In genomic region chr13:16022536-16022935, GRCm38 (mm10) we compare ENCODE assay signal across 18 mouse cellular contexts. TPM values are rescaled to one million over a fixed set of nuclear protein-coding genes. Genes with fewer than 3 reads are reported as not detected.
DNase-seq lines count a peak whose midpoint lies in the region; ATAC-seq lines count a peak whose summit lies in the region.
"Had no signal": no experiment of that assay in that cellular context is flagged by ENCODE, and none has a peak within 500 bp of the region (broad histone marks: within the 10 kb centered on the region; RNA-seq: fewer than 3 reads in every experiment).

No protein-coding gene starts in this region.

- H3K9ac ChIP-seq in forebrain, embryonic 15.5 days (replicated peaks) = no peak overlapping the region
- H3K9ac ChIP-seq in forebrain, embryonic 11.5 days (ENCODE audit: low read length) = no peak overlapping the region
- no peak overlapping the region; the same call in 1 of the 2 replicates for H3K9ac ChIP-seq in hindbrain, embryonic 16.5 days (ENCODE audit: low read depth, low read length)
- H3K9ac ChIP-seq in hindbrain, embryonic 12.5 days = no peak overlapping the region
- no peak overlapping the region for H3K9ac ChIP-seq in midbrain, embryonic 16.5 days (ENCODE audit: low read depth, low read length)
- H3K9ac ChIP-seq in midbrain, embryonic 13.5 days (replicated peaks) = no peak overlapping the region
- H3K9ac ChIP-seq: liver, postnatal 0 days had no signal

- H3K4me2 ChIP-seq in forebrain, embryonic 15.5 days (replicated peaks) = peak overlapping the region; percentile 15; the same call in 1 of the 2 replicates
- H3K4me2 ChIP-seq in forebrain, embryonic 11.5 days (ENCODE audit: low read depth, low read length, severe bottlenecking) = no peak overlapping the region
- H3K4me2 ChIP-seq in hindbrain, embryonic 16.5 days (ENCODE audit: low read length) = peak overlapping the region; percentile 54
- H3K4me2 ChIP-seq in hindbrain, embryonic 12.5 days (replicated peaks) = no peak overlapping the region
- peak overlapping the region; percentile 51 for H3K4me2 ChIP-seq in midbrain, embryonic 16.5 days (ENCODE audit: low read length)
- no peak overlapping the region; the same call in 1 of the 2 replicates for H3K4me2 ChIP-seq in midbrain, embryonic 13.5 days (replicated peaks)
- H3K4me2 ChIP-seq: heart, embryonic 11.5 days had no signal

- 0 out of 2 replicates have a peak, but pooled peaks cover 2% of the 10 kb centered on the region for H3K27me3 ChIP-seq in forebrain, embryonic 15.5 days
- H3K27me3 ChIP-seq in forebrain, embryonic 11.5 days (ENCODE audit: control insufficient read depth, insufficient read depth, low read length) = peaks cover 6% of the 10 kb centered on the region; the same call in 1 of the 2 replicates
- H3K27me3 ChIP-seq in hindbrain, embryonic 16.5 days (replicated peaks; ENCODE audit: control insufficient read depth, insufficient read depth, low read length) = no peaks in the 10 kb centered on the region; the same call in 1 of the 2 replicates
- peaks cover 17% of the 10 kb centered on the region for H3K27me3 ChIP-seq in hindbrain, embryonic 12.5 days
- H3K27me3 ChIP-seq in midbrain, embryonic 16.5 days (ENCODE audit: control insufficient read depth, insufficient read depth, low read depth, low read length) = peaks cover 9% of the 10 kb centered on the region
- peaks cover 18% of the 10 kb centered on the region for H3K27me3 ChIP-seq in midbrain, embryonic 13.5 days

- ATAC-seq in forebrain, embryonic 15.5 days (replicated peaks) = no peak
- no peak for ATAC-seq in forebrain, embryonic 11.5 days (replicated peaks; ENCODE audit: low FRiP score)
- ATAC-seq in hindbrain, embryonic 16.5 days = no peak; the same call in 1 of the 2 replicates
- ATAC-seq in hindbrain, embryonic 12.5 days (ENCODE audit: low FRiP score) = no peak
- ATAC-seq in midbrain, embryonic 16.5 days = no peak
- ATAC-seq in midbrain, embryonic 13.5 days = no peak
- ATAC-seq in erythroblast, adult 5-6 weeks (replicated peaks; ENCODE audit: low FRiP score, poor library complexity, severe bottlenecking) = no peak
- ATAC-seq: intestine, embryonic 16.5 days; liver, postnatal 0 days had no signal

- no peak for DNase-seq in forebrain, embryonic 11.5 days (ENCODE audit: low spot score)
- DNase-seq in telencephalon, adult 2 months (ENCODE audit: low read depth, low spot score) = peak; percentile 39
- DNase-seq: adrenal gland, postnatal 14 days; cerebellum, postnatal 25 days; gastrocnemius, adult 2 months; kidney, postnatal 10 days; liver, postnatal 0 days; lung, postnatal 4 days; thymus, adult 18-20 months had no signal

- H3K27ac ChIP-seq in forebrain, embryonic 15.5 days (replicated peaks) = no peak overlapping the region
- H3K27ac ChIP-seq in forebrain, embryonic 11.5 days (ENCODE audit: low read depth, low read length) = no peak overlapping the region
- H3K27ac ChIP-seq in hindbrain, embryonic 16.5 days (ENCODE audit: low read depth, low read length) = no peak overlapping the region
- H3K27ac ChIP-seq in hindbrain, embryonic 12.5 days = no peak overlapping the region
- peak overlapping the region; percentile 60 for H3K27ac ChIP-seq in midbrain, embryonic 16.5 days (ENCODE audit: low read length)
- H3K27ac ChIP-seq in midbrain, embryonic 13.5 days = no peak overlapping the region
- H3K27ac ChIP-seq: gastrocnemius, adult 2 months had no signal

- H3K4me1 ChIP-seq in forebrain, embryonic 15.5 days = peaks cover 14% of the 10 kb centered on the region
- H3K4me1 ChIP-seq in forebrain, embryonic 11.5 days (replicated peaks; ENCODE audit: control insufficient read depth, insufficient read depth, low read length) = no peaks in the 10 kb centered on the region
- H3K4me1 ChIP-seq in hindbrain, embryonic 16.5 days (ENCODE audit: control insufficient read depth, insufficient read depth, low read depth, low read length) = peaks cover 4% of the 10 kb centered on the region; the same call in 1 of the 2 replicates
- H3K4me1 ChIP-seq in hindbrain, embryonic 12.5 days = peaks cover 5% of the 10 kb centered on the region
- 0 out of 2 replicates have a peak, but pooled peaks cover 6% of the 10 kb centered on the region for H3K4me1 ChIP-seq in midbrain, embryonic 16.5 days (ENCODE audit: control insufficient read depth, insufficient read depth, low read length)
- peaks cover 4% of the 10 kb centered on the region for H3K4me1 ChIP-seq in midbrain, embryonic 13.5 days (replicated peaks)

- 89% methylated on average over 8 of the region's 8 CpGs for WGBS in forebrain, embryonic 15.5 days
- 90% methylated on average over 8 of the region's 8 CpGs for WGBS in forebrain, embryonic 11.5 days
- 86% methylated on average over 8 of the region's 8 CpGs for WGBS in hindbrain, embryonic 16.5 days
- WGBS in hindbrain, embryonic 12.5 days = 93% methylated on average over 8 of the region's 8 CpGs
- WGBS in midbrain, embryonic 16.5 days = 93% methylated on average over 8 of the region's 8 CpGs
- WGBS in midbrain, embryonic 13.5 days = 94% methylated on average over 8 of the region's 8 CpGs

- no peaks in the 10 kb centered on the region for H3K9me3 ChIP-seq in forebrain, embryonic 15.5 days
- no peaks in the 10 kb centered on the region for H3K9me3 ChIP-seq in forebrain, embryonic 11.5 days (ENCODE audit: control insufficient read depth, low read length)
- no peaks in the 10 kb centered on the region for H3K9me3 ChIP-seq in hindbrain, embryonic 16.5 days (ENCODE audit: control insufficient read depth, low read length)
- H3K9me3 ChIP-seq in hindbrain, embryonic 12.5 days (replicated peaks) = no peaks in the 10 kb centered on the region
- no peaks in the 10 kb centered on the region for H3K9me3 ChIP-seq in midbrain, embryonic 16.5 days (replicated peaks; ENCODE audit: control insufficient read depth, low read length, poor library complexity, severe bottlenecking)
- H3K9me3 ChIP-seq in midbrain, embryonic 13.5 days = no peaks in the 10 kb centered on the region

- no peaks in the 10 kb centered on the region for H3K36me3 ChIP-seq in forebrain, embryonic 15.5 days
- no peaks in the 10 kb centered on the region for H3K36me3 ChIP-seq in forebrain, embryonic 11.5 days (ENCODE audit: control insufficient read depth, insufficient read depth, low read length)
- no peaks in the 10 kb centered on the region for H3K36me3 ChIP-seq in hindbrain, embryonic 16.5 days (ENCODE audit: control insufficient read depth, insufficient read depth, low read length)
- H3K36me3 ChIP-seq in hindbrain, embryonic 12.5 days = no peaks in the 10 kb centered on the region
- no peaks in the 10 kb centered on the region for H3K36me3 ChIP-seq in midbrain, embryonic 16.5 days (ENCODE audit: control insufficient read depth, insufficient read depth, low read length)
- H3K36me3 ChIP-seq in midbrain, embryonic 13.5 days = no peaks in the 10 kb centered on the region

- 0 out of 2 replicates have a peak overlapping the region, but pooled peaks have one; percentile 8 for H3K4me3 ChIP-seq in forebrain, embryonic 15.5 days
- H3K4me3 ChIP-seq in forebrain, embryonic 11.5 days (ENCODE audit: low read depth, low read length) = no peak overlapping the region
- H3K4me3 ChIP-seq in hindbrain, embryonic 16.5 days (ENCODE audit: low read length) = peak overlapping the region; percentile 28
- H3K4me3 ChIP-seq in hindbrain, embryonic 12.5 days = no peak overlapping the region
- H3K4me3 ChIP-seq in midbrain, embryonic 16.5 days (ENCODE audit: low read depth, low read length) = peak overlapping the region; percentile 34
- H3K4me3 ChIP-seq in midbrain, embryonic 13.5 days (replicated peaks) = no peak overlapping the region
- H3K4me3 ChIP-seq: erythroblast, embryonic 14.5 days; gastrocnemius, adult 2 months had no signal

RNA-seq across cellular contexts. Expression of gene Inhba, which starts 10.9 kb away (rescaled TPM):
- 7.4 and 7.5 TPM in 2 replicates for polyA plus RNA-seq in forebrain, embryonic 15.5 days (2015; fragmentation: Nextera tagmentation; extraction: Ambion mirVana)
- polyA plus RNA-seq in forebrain, embryonic 11.5 days (2014; fragmentation: Nextera tagmentation; extraction: Ambion mirVana) = 0.23 and 0.77 TPM in 2 replicates
- polyA plus RNA-seq in hindbrain, embryonic 16.5 days (2015; fragmentation: Nextera tagmentation; extraction: Ambion mirVana) = 2.2 and 2.3 TPM in 2 replicates
- 3.5 and 5.0 TPM in 2 replicates for polyA plus RNA-seq in hindbrain, embryonic 12.5 days (2016; fragmentation: Nextera tagmentation; extraction: Ambion mirVana)
- 1.1 and 1.8 TPM in 2 replicates for polyA plus RNA-seq in midbrain, embryonic 16.5 days (2015; fragmentation: Nextera tagmentation; extraction: Ambion mirVana)
- polyA plus RNA-seq in midbrain, embryonic 13.5 days (2015; fragmentation: Nextera tagmentation; extraction: Ambion mirVana) = 0.17 and 0.23 TPM in 2 replicates
- 7.5 and 7.9 TPM in 2 replicates for total RNA-seq in erythroblast, adult 5-6 weeks (2015; ENCODE audit: low replicate concordance)
- total RNA-seq in erythroblast, adult 5-6 weeks (2017; ENCODE audit: low replicate concordance) = 2.5 and 3.8 TPM in 2 replicates
- polyA plus RNA-seq: erythroblast, embryonic 14.5 days had no signal

Comparison
In these comparisons a context has a peak if more than half of its experiments do, and no peak if none do; other contexts are left out.
1. H3K4me2 ChIP-seq: peak in forebrain, embryonic 15.5 days (single experiment), hindbrain, embryonic 16.5 days (single experiment) and midbrain, embryonic 16.5 days (single experiment); none in forebrain, embryonic 11.5 days (single experiment), hindbrain, embryonic 12.5 days (single experiment) and midbrain, embryonic 13.5 days (single experiment).
2. H3K4me3 ChIP-seq: peak in forebrain, embryonic 15.5 days (single experiment), hindbrain, embryonic 16.5 days (single experiment) and midbrain, embryonic 16.5 days (single experiment); none in forebrain, embryonic 11.5 days (single experiment), hindbrain, embryonic 12.5 days (single experiment) and midbrain, embryonic 13.5 days (single experiment).